Mouse (Mus musculus) regulatory T cell (primary cell): ENCODE measurements around the gene Mrc2.

Experiments
- in situ Hi-C: fragments of 300-600 bp; cut with MboI, MseI; formaldehyde crosslinking; loops from one replicate; pipeline ENCODE4 v1.15.1; 2025; ENCODE audit warnings: high pct_unique_total_duplicates

Mrc2 gene

DNA sequence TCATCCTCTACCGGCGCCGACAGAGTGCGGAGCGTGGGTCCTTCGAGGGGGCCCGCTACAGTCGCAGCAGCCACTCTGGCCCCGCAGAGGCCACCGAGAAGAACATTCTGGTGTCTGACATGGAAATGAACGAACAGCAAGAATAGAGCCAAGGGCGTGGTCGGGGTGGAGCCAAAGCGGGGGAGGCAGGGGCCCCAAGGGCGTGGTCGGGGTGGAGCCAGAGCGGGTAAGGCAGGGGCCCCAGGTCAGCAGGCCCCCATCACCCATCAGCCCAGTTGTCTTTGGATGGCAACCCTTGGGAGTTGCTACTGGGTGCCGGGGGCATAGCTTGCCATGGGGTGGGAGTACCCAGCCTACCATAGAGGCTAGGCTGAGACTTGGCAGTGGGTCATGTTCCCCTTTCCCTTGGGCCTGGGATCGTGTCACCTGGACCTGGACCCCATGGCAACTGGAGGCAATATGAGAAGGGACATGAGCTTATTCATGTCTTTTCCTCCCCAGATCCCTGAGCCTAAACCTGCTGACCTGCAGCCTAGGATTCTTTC lies 57.4 kb downstream of the Mrc2 start:
- in situ Hi-C loops = loop anchor here (5.0 kb wide), 1 partner anchor 242 kb away; no protein-coding TSS in a partner anchor

DNA sequence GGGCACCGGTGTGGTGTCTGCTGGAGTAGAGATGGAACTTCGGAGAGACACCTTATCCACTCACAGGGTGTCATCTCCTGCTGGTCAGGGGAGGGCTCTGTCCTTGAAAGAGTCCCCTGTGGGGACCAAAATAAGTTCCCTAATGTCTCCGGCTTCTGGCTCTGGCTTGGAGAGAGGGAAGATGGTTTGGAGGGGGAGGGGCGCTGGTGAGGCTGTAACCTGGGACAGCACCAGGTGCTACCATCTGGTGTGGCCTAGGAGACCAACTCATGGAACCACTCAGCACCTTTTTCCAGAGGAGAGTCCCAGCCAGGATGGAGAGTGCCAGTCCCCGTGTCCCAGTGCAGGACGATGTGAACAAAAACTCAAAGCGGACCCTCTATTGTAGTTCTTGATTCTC lies 58.2 kb downstream of the Mrc2 start:
- in situ Hi-C loops = no loop called here

GRCm38 (mm10) chr11:105352152-105352551 lies 59.7 kb downstream of the Mrc2 start:
- in situ Hi-C loops = no loop called here

- in situ Hi-C loops = no loop called here
These were observed 60.8 kb downstream of the Mrc2 start for GRCm38 (mm10) chr11:105352954-105353890.

GRCm38 (mm10) chr11:105353891-105354280 lies 61.4 kb downstream of the Mrc2 start:
- in situ Hi-C loops = no loop called here

GRCm38 (mm10) chr11:105356301-105356700 lies 63.9 kb downstream of the Mrc2 start:
- in situ Hi-C loops = no loop called here

GRCm38 (mm10) chr11:105362041-105362765 lies 69.8 kb downstream of the Mrc2 start:
- in situ Hi-C loops = no loop called here

- in situ Hi-C loops = no loop called here
These were observed 70.6 kb downstream of the Mrc2 start for GRCm38 (mm10) chr11:105362946-105363597.

- in situ Hi-C loops = no loop called here
These were observed 71.3 kb downstream of the Mrc2 start for GRCm38 (mm10) chr11:105363598-105364385.

- in situ Hi-C loops = no loop called here
These were observed 72.1 kb downstream of the Mrc2 start for GRCm38 (mm10) chr11:105364386-105365065.

- in situ Hi-C loops = no loop called here
These were observed 73.2 kb downstream of the Mrc2 start for GRCm38 (mm10) chr11:105365611-105366010.

- in situ Hi-C loops = no loop called here
These were observed 73.6 kb downstream of the Mrc2 start for GRCm38 (mm10) chr11:105366051-105366450.

DNA sequence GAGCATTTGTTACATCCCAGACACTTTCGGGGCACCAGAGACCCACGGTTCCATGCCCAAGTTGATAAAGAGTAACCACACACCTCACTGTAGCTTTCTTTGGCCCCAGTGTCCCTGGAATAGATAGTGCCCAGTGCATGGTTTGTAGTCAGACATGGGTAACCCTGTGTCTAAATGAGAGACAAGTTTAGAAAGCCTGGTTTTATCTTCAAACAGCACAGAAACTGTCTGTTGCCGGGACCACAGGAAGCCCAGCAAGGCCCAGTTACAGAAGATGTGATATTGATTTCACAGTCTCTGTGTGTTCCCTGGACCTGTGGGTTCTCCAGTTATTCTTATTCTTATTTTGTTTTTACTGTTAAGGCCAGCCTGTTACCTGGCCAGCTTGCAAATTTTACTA lies 74.7 kb downstream of the Mrc2 start:
- in situ Hi-C loops = no loop called here

DNA sequence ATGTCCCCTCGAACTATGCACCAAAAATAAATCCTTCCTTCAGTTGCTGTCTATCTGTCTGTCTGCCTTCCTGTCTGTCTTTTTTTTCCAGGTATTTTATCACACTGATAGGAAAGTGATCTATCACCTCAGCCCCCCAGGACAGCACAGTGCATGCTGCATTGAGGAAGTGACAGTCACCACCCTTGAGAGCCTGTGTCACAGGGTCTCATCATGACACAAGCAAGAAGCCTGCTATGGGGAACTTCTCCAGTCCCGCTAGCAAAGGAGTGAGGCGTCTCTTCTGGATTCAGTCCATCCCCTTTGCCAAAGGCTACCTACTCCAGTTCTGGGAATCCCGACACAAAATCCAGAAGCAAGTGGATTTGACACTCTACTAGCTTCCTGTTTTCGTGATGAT lies 76.4 kb downstream of the Mrc2 start:
- in situ Hi-C loops = no loop called here

- in situ Hi-C loops = no loop called here
These were observed 77.3 kb downstream of the Mrc2 start for GRCm38 (mm10) chr11:105369526-105370386.

- in situ Hi-C loops = no loop called here
These were observed 79.4 kb downstream of the Mrc2 start for GRCm38 (mm10) chr11:105371818-105372217.

DNA sequence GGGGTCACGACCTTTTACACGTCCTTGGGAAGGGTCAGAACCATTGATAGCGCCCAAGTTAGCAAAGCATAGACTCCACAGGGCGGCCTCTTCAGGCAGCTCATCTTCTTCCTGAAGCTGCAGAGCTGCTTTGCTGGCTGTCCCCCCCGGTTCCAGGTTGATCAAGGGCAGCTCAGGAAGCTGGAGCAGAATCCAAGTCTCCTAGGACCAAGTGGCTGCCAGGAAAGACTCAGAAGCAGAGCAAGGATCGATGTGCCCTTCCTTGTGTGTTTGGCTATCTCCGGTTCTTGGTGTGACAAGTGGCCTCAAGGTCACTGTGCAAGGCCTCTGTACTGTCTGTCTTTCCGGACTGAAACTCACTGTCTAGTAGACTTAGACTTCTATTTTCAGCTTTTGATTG lies 81.4 kb downstream of the Mrc2 start:
- in situ Hi-C loops = no loop called here

GRCm38 (mm10) chr11:105374526-105375175 lies 82.2 kb downstream of the Mrc2 start:
- in situ Hi-C loops = no loop called here

GRCm38 (mm10) chr11:105375821-105376235 lies 83.4 kb downstream of the Mrc2 start:
- in situ Hi-C loops = no loop called here
